Mouse (Mus musculus): Measurements from ENCODE around the gene Morf4l1. TPM values are rescaled to one million over a fixed set of nuclear protein-coding genes. Genes with fewer than 3 reads are reported as not detected.
"Not testable (repeated sequence)": the region's sequence is repeated elsewhere in the genome, so short reads cannot be mapped to it uniquely, and the experiment has no call there.

Morf4l1 gene
- polyA plus RNA-seq, 1 experiment from 2014 or later, result 108 TPM

DNA sequence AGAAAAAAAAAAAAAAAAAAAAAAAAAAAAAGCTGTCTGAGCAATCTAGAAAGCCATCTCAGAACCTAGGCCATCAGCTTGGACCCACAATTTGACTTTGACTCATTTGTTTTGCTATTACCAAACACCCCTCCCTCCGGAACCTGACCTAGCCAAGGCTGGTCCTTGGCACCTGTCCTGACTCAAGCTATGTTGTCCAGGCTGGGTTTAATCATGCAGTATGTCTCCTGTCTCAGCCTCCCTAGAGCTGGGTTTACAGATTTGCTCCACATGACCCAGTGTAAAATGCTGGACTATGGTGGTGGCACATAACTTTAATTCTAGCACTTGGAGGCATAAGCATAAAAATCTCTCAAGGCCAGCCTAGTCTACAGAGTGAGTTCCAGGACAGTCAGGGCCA, 31.6 kb downstream of the Morf4l1 start:
- 68% methylated on average over 1 of the region's 1 CpGs for WGBS (ENCODE audit: insufficient replicate concordance)
- Histone ChIP-seq H3K27ac (replicated peaks) (no peak overlapping the region), H3K27me3 (no peaks in the 10 kb centered on the region), H3K9ac (no peak overlapping the region), H3K4me3 (replicated peaks) (no peak overlapping the region), H3K36me3 (replicated peaks) (peaks cover 11% of the 10 kb centered on the region; the same call in 1 of the 2 replicates), H3K4me1 (replicated peaks) (no peaks in the 10 kb centered on the region), H3K9me3 (replicated peaks) (no peaks in the 10 kb centered on the region), H3K4me2 (no peak overlapping the region)
- ATAC-seq (ENCODE audit: insufficient read depth), result no peak

DNA sequence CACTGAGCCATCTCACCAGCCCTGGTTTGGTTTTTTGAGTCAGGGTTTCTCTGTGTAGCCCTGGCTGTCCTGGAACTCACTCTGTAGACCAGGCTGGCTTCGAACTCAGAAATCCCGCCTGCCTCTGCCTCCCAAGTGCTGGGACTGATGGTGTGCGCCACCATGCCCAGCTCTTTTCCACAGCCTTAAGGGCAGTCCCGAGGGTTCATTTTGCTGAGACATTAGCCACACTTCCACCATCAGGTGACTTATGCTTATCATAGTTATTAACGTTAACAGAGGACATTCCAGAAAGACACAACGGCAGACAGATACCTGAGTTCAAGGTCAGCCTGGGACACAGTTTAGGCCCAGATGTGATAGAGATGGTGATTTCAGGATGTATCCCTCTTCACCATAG, 32.6 kb downstream of the Morf4l1 start:
- not testable (repeated sequence) for H3K4me3 ChIP-seq (replicated peaks); ATAC-seq (ENCODE audit: insufficient read depth); H3K27me3 ChIP-seq; H3K9ac ChIP-seq; H3K9me3 ChIP-seq (replicated peaks); H3K4me1 ChIP-seq (replicated peaks); H3K36me3 ChIP-seq (replicated peaks); H3K27ac ChIP-seq (replicated peaks); H3K4me2 ChIP-seq
- WGBS (ENCODE audit: insufficient replicate concordance), result 70% methylated on average over 6 of the region's 6 CpGs

DNA sequence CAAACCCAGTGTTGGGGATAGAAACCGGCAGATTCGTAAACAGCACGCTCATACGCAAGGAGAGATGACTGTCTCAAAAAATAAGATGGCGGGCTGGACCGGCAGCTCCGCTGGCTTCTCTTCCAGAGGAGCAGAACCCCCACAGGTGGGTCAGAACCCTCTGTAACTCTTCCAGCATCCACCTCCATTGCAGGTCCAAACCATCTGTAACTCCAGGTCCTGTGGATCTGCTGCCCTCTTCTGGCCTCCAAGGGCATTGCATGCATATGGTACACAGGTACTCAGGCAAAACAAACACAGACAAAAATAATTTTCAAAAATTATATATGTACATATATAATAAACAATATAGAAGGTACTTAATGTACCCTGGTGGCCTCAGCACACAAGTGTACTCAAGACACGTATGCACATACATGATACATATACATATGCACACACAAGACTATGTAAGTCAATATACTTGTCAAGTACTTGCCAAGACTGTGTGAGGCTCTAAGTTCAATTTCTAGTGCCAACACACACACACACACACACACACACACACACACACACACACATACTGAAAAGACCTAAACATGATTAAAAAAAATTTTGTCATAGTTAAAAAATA, 37.6 kb downstream of the Morf4l1 start:
- Histone ChIP-seq H3K4me1 (replicated peaks) (no peaks in the 10 kb centered on the region), H3K4me3 (replicated peaks) (no peak overlapping the region), H3K9ac (no peak overlapping the region), H3K36me3 (replicated peaks) (no peaks in the 10 kb centered on the region), H3K9me3 (replicated peaks) (no peaks in the 10 kb centered on the region), H3K27ac (replicated peaks) (no peak overlapping the region), H3K4me2 (no peak overlapping the region), H3K27me3 (no peaks in the 10 kb centered on the region)
- ATAC-seq (ENCODE audit: insufficient read depth), result no peak
- 52% methylated on average over 8 of the region's 8 CpGs for WGBS (ENCODE audit: insufficient replicate concordance)

DNA sequence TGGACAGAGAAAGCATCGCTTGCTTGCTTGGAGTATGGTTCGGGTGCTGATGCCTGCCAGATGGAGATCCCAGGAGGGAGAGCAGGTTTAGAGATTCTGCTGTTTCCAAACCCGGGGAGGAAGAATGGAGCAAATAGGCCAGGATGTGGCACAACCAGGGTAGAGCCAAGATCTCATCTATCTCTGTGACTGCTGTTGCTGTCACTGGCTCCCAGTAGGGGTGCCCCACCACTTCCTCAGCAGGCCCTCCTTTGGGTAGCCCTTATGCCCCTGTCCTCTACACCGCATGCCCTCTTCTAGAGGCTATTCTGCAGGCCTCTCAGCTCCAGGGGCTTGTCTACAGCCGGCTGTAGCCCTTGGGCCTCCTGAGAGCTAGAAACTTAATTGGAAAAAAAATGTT, 38.4 kb downstream of the Morf4l1 start:
- no peaks in the 10 kb centered on the region for H3K9me3 ChIP-seq (replicated peaks)
- no peak overlapping the region for H3K4me2 ChIP-seq
- no peaks in the 10 kb centered on the region for H3K27me3 ChIP-seq
- H3K36me3 ChIP-seq (replicated peaks), result no peaks in the 10 kb centered on the region
- H3K27ac ChIP-seq (replicated peaks), result no peak overlapping the region
- 57% methylated on average over 5 of the region's 5 CpGs for WGBS (ENCODE audit: insufficient replicate concordance)
- H3K9ac ChIP-seq, result no peak overlapping the region
- no peaks in the 10 kb centered on the region for H3K4me1 ChIP-seq (replicated peaks)
- no peak for ATAC-seq (ENCODE audit: insufficient read depth)
- H3K4me3 ChIP-seq (replicated peaks), result no peak overlapping the region

DNA sequence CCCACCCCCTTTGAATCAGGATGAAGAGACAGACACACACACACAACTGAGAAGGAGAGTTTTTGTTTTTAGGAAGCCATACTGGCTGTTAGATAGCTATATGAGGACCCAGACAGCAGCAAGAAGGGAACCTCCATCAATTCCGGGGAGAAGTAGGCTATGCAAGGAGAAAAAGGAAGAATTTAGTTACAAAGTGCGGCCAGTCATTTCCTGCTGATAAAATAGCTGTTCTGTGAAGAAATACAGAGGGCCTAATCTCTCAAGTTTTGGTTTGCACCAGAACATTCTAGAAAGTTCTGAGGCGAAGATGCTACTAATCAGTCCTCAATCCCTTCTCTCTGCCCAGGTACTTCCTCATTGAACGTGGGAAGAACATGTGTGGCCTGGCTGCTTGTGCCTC, 39.2 kb downstream of the Morf4l1 start:
- Histone ChIP-seq H3K9ac (no peak overlapping the region), H3K4me2 (no peak overlapping the region), H3K4me1 (replicated peaks) (no peaks in the 10 kb centered on the region), H3K4me3 (replicated peaks) (no peak overlapping the region), H3K27me3 (no peaks in the 10 kb centered on the region), H3K27ac (replicated peaks) (no peak overlapping the region), H3K36me3 (replicated peaks) (no peaks in the 10 kb centered on the region), H3K9me3 (replicated peaks) (no peaks in the 10 kb centered on the region)
- no peak for ATAC-seq (ENCODE audit: insufficient read depth)
- WGBS (ENCODE audit: insufficient replicate concordance), result 13% methylated on average over 4 of the region's 4 CpGs

DNA sequence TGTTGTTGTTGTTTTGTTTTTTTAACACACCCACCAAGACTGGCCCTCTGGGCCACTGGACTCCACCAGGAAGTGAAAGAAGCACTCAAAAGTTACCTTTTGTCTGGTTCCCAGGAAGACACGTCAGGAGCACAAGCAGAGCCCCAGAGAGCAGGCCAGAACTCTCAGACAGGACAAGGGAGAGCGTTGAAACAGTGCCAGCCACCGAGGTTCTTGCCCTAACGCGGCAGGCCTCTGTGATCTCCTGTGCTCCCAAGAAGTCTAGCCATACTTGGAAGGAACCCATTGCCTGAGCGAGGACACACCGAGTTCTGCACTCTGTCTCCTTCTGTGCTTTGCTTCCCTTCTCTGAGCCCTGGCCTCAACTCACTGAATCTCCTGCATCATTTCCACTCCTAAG, 44.4 kb downstream of the Morf4l1 start:
- Histone ChIP-seq H3K27me3 (no peaks in the 10 kb centered on the region), H3K27ac (replicated peaks) (no peak overlapping the region)

DNA sequence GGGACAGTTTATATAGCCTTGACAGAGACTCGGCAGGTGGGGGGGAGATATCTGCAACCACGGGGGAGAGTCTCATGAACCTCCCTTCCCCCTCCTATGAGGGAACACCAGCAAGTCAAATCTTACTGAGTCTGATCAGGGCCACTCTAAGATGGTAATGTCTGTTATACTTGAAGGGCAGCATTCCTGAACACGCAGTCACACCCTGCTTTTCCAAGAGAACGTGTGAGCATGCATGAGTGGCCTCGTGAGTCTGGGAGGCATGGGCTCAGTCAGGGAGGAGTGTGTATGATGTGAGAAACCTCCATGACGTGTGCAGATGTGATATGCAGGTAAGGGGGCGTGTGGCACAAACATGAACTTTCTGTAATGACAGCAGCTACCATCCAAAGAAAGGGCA, 45.1 kb downstream of the Morf4l1 start:
- Histone ChIP-seq H3K4me2 (no peak overlapping the region), H3K4me3 (replicated peaks) (no peak overlapping the region), H3K4me1 (replicated peaks) (no peaks in the 10 kb centered on the region), H3K27ac (replicated peaks) (no peak overlapping the region), H3K9ac (no peak overlapping the region), H3K36me3 (replicated peaks) (0 out of 2 replicates have a peak, but pooled peaks cover 2% of the 10 kb centered on the region), H3K27me3 (no peaks in the 10 kb centered on the region), H3K9me3 (replicated peaks) (no peaks in the 10 kb centered on the region)
- ATAC-seq (ENCODE audit: insufficient read depth), result no peak
- WGBS (ENCODE audit: insufficient replicate concordance), result 50% methylated on average over 7 of the region's 7 CpGs

More for the DNA sequence above, 44.4 kb downstream of the Morf4l1 start:
- Histone ChIP-seq H3K4me1 (replicated peaks) (no peaks in the 10 kb centered on the region), H3K9ac (no peak overlapping the region), H3K36me3 (replicated peaks) (0 out of 2 replicates have a peak, but pooled peaks cover 2% of the 10 kb centered on the region), H3K9me3 (replicated peaks) (no peaks in the 10 kb centered on the region), H3K4me2 (no peak overlapping the region), H3K4me3 (replicated peaks) (no peak overlapping the region)
- ATAC-seq (ENCODE audit: insufficient read depth), result no peak
- WGBS (ENCODE audit: insufficient replicate concordance), result 60% methylated on average over 7 of the region's 7 CpGs

DNA sequence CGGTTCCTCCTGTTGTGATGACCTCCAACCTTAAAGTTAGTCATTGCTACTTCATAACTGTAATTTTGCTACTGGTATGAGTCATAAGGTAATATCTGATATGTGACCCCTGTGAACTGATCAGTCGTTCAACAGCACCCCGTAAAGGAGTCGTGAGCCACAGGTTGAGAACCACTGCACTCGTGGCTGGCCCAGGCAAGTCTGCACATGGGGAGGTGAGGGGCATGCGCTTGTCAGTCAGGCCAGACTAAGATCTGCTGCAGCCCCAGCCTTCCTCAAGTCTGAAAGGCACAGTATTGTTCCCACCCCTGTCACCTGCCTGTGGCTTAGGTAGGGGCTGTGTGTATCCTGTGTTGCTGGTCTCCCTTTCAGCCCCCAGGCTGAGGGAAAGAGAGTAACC, 45.8 kb downstream of the Morf4l1 start:
- ATAC-seq (ENCODE audit: insufficient read depth), result no peak

DNA sequence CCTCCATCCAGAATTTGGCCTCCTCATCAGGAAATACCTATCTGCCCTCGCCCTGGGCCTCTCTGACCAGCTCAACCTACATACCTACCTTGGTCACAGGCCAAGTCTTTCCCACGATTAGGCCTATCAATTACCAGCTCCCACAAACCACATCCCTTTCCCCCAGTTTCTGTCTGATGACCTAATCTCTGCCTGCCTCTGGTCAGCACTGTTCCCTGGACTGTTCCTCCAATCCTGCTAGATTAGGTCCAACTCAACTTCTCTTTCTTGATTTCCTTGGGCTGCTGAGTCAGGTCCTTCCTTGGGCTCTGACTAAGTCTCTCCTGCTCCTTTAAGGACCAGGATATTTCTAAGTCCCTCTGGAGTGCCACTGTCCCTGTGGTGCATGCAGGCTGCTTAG, 47.2 kb downstream of the Morf4l1 start:
- H3K4me3 ChIP-seq (replicated peaks), result no peak overlapping the region
- H3K4me2 ChIP-seq, result no peak overlapping the region
- H3K9ac ChIP-seq, result no peak overlapping the region
- no peaks in the 10 kb centered on the region for H3K4me1 ChIP-seq (replicated peaks)
- H3K36me3 ChIP-seq (replicated peaks), result 0 out of 2 replicates have a peak, but pooled peaks cover 2% of the 10 kb centered on the region
- H3K9me3 ChIP-seq (replicated peaks), result no peaks in the 10 kb centered on the region
- H3K27me3 ChIP-seq, result no peaks in the 10 kb centered on the region
- no peak overlapping the region for H3K27ac ChIP-seq (replicated peaks)
- 32% methylated on average over 2 of the region's 2 CpGs for WGBS (ENCODE audit: insufficient replicate concordance)
- no peak for ATAC-seq (ENCODE audit: insufficient read depth)

More for the DNA sequence above, 45.8 kb downstream of the Morf4l1 start:
- no peaks in the 10 kb centered on the region for H3K27me3 ChIP-seq
- no peak overlapping the region for H3K9ac ChIP-seq
- 62% methylated on average over 6 of the region's 6 CpGs for WGBS (ENCODE audit: insufficient replicate concordance)
- H3K27ac ChIP-seq (replicated peaks), result no peak overlapping the region
- H3K4me2 ChIP-seq, result no peak overlapping the region
- 0 out of 2 replicates have a peak, but pooled peaks cover 2% of the 10 kb centered on the region for H3K36me3 ChIP-seq (replicated peaks)
- H3K4me1 ChIP-seq (replicated peaks), result no peaks in the 10 kb centered on the region
- no peak overlapping the region for H3K4me3 ChIP-seq (replicated peaks)
- no peaks in the 10 kb centered on the region for H3K9me3 ChIP-seq (replicated peaks)

DNA sequence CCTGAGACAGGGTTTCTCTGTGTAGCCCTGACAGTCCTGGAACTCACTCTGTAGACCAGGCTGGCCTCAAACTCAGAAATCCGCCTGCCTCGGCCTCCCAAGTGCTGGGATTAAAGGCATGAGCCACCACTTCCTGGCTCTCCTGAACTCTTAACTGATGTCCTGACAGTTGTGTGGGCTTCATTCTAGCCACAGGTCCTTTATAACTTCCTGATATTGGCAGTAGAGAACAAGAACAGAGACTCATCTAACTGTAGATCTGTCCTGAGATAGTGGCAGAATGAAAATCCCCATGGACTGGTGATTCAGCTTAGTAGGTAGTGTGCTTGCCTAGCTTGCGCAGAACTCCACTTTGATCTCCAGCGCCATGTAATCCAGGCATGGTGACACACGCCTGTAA, 53.6 kb downstream of the Morf4l1 start:
- 58% methylated on average over 5 of the region's 5 CpGs for WGBS (ENCODE audit: insufficient replicate concordance)
- ATAC-seq (ENCODE audit: insufficient read depth), result not testable (repeated sequence)

DNA sequence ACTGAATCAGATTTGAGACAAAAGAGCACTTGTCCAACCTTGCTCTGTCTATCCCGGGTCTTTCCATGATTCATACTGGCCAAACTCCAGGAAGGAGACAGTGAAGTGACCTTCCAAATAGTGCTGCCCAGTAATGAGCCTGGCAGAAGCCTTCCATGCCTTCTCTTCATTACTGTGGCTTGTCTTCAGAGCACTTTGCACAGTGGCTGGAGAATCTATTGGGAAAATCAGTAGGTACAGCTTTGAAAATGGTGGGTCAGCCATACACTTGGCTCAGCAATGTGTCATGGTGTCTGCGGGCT, 54.0 kb downstream of the Morf4l1 start:
- Histone ChIP-seq H3K9me3 (replicated peaks) (no peaks in the 10 kb centered on the region), H3K4me3 (replicated peaks) (no peak overlapping the region), H3K4me2 (no peak overlapping the region), H3K27ac (replicated peaks) (no peak overlapping the region), H3K36me3 (replicated peaks) (0 out of 2 replicates have a peak, but pooled peaks cover 5% of the 10 kb centered on the region), H3K27me3 (no peaks in the 10 kb centered on the region), H3K4me1 (replicated peaks) (no peaks in the 10 kb centered on the region; the same call in 1 of the 2 replicates), H3K9ac (no peak overlapping the region)
- no peak for ATAC-seq (ENCODE audit: insufficient read depth)
- WGBS (ENCODE audit: insufficient replicate concordance), result 68% methylated on average over 2 of the region's 2 CpGs

More for the DNA sequence above, 53.6 kb downstream of the Morf4l1 start:
- not testable (repeated sequence) for H3K9ac ChIP-seq; H3K27me3 ChIP-seq; H3K9me3 ChIP-seq (replicated peaks); H3K36me3 ChIP-seq (replicated peaks); H3K4me1 ChIP-seq (replicated peaks); H3K4me2 ChIP-seq; H3K27ac ChIP-seq (replicated peaks); H3K4me3 ChIP-seq (replicated peaks)

Data from liver, embryonic 15.5 days (tissue).